14 mouse cellular contexts compared by ENCODE assay signal in genomic region chr2:109725831-109726230, GRCm38 (mm10). TPM values are rescaled to one million over a fixed set of nuclear protein-coding genes. Genes with fewer than 3 reads are reported as not detected.
"Had no signal": no experiment of that assay in that cellular context is flagged by ENCODE, and none has a peak within 500 bp of the region (broad histone marks: within the 10 kb centered on the region; RNA-seq: fewer than 3 reads in every experiment).

No protein-coding gene starts in this region.

- H3K4me1 ChIP-seq: limb, embryonic 15.5 days; liver, embryonic 13.5 days had no signal

- H3K27ac ChIP-seq: kidney, postnatal 0 days; limb, embryonic 12.5 days; limb, embryonic 15.5 days; liver, embryonic 13.5 days; stomach, postnatal 0 days had no signal

- H3K4me2 ChIP-seq: limb, embryonic 12.5 days; limb, embryonic 15.5 days; liver, embryonic 13.5 days; midbrain, embryonic 11.5 days had no signal

- ATAC-seq: inflammation-experienced regulatory T-cells, adult 6 months; intestine, embryonic 16.5 days had no signal

- H3K4me3 ChIP-seq: limb, embryonic 12.5 days; limb, embryonic 15.5 days; liver, embryonic 13.5 days had no signal

- H3K27me3 ChIP-seq: limb, embryonic 12.5 days; limb, embryonic 15.5 days; liver, embryonic 13.5 days had no signal

- DNase-seq: left cerebral cortex, postnatal 4 days; liver, embryonic 13.5 days; lung, postnatal 4 days; midbrain, embryonic 14.5 days; thymus, adult 2 months; thymus, postnatal 25 days had no signal

- H3K36me3 ChIP-seq: limb, embryonic 12.5 days; limb, embryonic 15.5 days; liver, embryonic 13.5 days had no signal

- H3K9ac ChIP-seq: limb, embryonic 12.5 days; limb, embryonic 15.5 days; liver, embryonic 13.5 days had no signal

- H3K9me3 ChIP-seq: limb, embryonic 15.5 days; liver, embryonic 13.5 days had no signal

RNA-seq across cellular contexts. Expression of gene Bdnf, which starts 51.3 kb away (rescaled TPM):
- polyA plus RNA-seq: inflammation-experienced regulatory T-cells, adult 6 months; small intestine, adult 2 months had no signal
